Mouse (Mus musculus) cortical plate, adult 2 months (tissue): ENCODE results near the gene Bola2. TPM values are rescaled to one million over a fixed set of nuclear protein-coding genes. Genes with fewer than 3 reads are reported as not detected.

Experiments
- H3K27ac ChIP-seq: fragments of 200-500 bp; 2 replicates; pipeline ENCODE4 v1.5.1; 2012; ENCODE audit warnings: low read length, control low read depth, inconsistent platforms; ENCODE audit not compliant: insufficient read depth
- H3K4me1 ChIP-seq: fragments of 200-500 bp; 2 replicates; pipeline ENCODE4 v1.6.1; 2011; ENCODE audit warnings: low read length; ENCODE audit not compliant: control insufficient read depth, insufficient read depth
- H3K4me3 ChIP-seq: fragments of 200-500 bp; 2 replicates; pipeline ENCODE4 v1.5.1; 2011; ENCODE audit warnings: mild to moderate bottlenecking, low read length, control low read depth; ENCODE audit not compliant: insufficient read depth
- CTCF ChIP-seq: fragments of 200-500 bp; IDR thresholded peaks from 2 replicates; pipeline ENCODE4 v1.5.1; 2011; ENCODE audit warnings: mild to moderate bottlenecking, control low read depth, low read length; ENCODE audit not compliant: insufficient read depth; ENCODE audit errors: extremely low read depth
- POLR2A ChIP-seq: fragments of 200-500 bp; IDR thresholded peaks from 2 replicates; pipeline ENCODE4 v1.6.1; 2011; ENCODE audit warnings: mild to moderate bottlenecking, low read length, control low read depth; ENCODE audit not compliant: insufficient read depth; ENCODE audit errors: extremely low read depth
- polyA plus RNA-seq: library from polyadenylated mRNA; depleted of rRNA; stranded (reverse); fragments of >200 nt; gene quantifications from 2 replicates; pipeline ENCODE4 v1.2.3, GENCODE M21; 2012; rRNA removed

The Bola2 gene
- polyA plus RNA-seq = 51.2 and 55.8 TPM in 2 replicates

- no peak for TF ChIP-seq CTCF
- TF ChIP-seq POLR2A = 0 out of 2 replicates have a peak, but pooled peaks have one; percentile 3
- Histone ChIP-seq H3K4me1 (peaks cover 6% of the 10 kb centered on the region; the same call in 1 of the 2 replicates), H3K27ac (peak within 1 kb of the TSS; percentile 76), H3K4me3 (peak within 1 kb of the TSS; percentile 74)
These were observed at the start of gene Bola2 for GRCm38 (mm10) chr7:126695210-126695611. Bola2 (plus strand) TSS chr7:126695401.

- Histone ChIP-seq H3K4me1 (no peaks in the 10 kb centered on the region), H3K27ac (no peak overlapping the region), H3K4me3 (no peak overlapping the region)
- TF ChIP-seq POLR2A (no peak), CTCF (no peak)
These were observed 49.5 kb upstream of the Bola2 start for GRCm38 (mm10) chr7:126645708-126646107.

GRCm38 (mm10) chr7:126648486-126648885 lies 46.7 kb upstream of the Bola2 start:
- H3K4me1 ChIP-seq = no peaks in the 10 kb centered on the region
- no peak overlapping the region for H3K27ac ChIP-seq
- no peak overlapping the region; the same call in 1 of the 2 replicates for H3K4me3 ChIP-seq
- TF ChIP-seq CTCF (no peak), POLR2A (no peak)

GRCm38 (mm10) chr7:126649231-126650051 lies 45.8 kb upstream of the Bola2 start, which contains the start of gene Sgf29:
Sgf29 (plus strand) TSS chr7:126649309.
- peak within 1 kb of the TSS; percentile 67 for H3K27ac ChIP-seq
- no peaks in the 10 kb centered on the region for H3K4me1 ChIP-seq
- TF ChIP-seq CTCF (no peak), POLR2A (peak; percentile 96; the same call in 1 of the 2 replicates)
- peak within 1 kb of the TSS; percentile 59 for H3K4me3 ChIP-seq

GRCm38 (mm10) chr7:126650852-126651251 lies 44.3 kb upstream of the Bola2 start:
- TF ChIP-seq CTCF = no peak
- H3K4me1 ChIP-seq = no peaks in the 10 kb centered on the region

GRCm38 (mm10) chr7:126653991-126654390 lies 41.2 kb upstream of the Bola2 start:
- TF ChIP-seq POLR2A (no peak), CTCF (no peak)
- Histone ChIP-seq H3K27ac (no peak overlapping the region), H3K4me1 (no peaks in the 10 kb centered on the region), H3K4me3 (no peak overlapping the region)

More at GRCm38 (mm10) chr7:126650852-126651251, 44.3 kb upstream of the Bola2 start:
- no peak overlapping the region for H3K4me3 ChIP-seq
- no peak overlapping the region for H3K27ac ChIP-seq

GRCm38 (mm10) chr7:126655695-126656094 lies 39.5 kb upstream of the Bola2 start:
- no peaks in the 10 kb centered on the region for H3K4me1 ChIP-seq
- H3K4me3 ChIP-seq = no peak overlapping the region
- TF ChIP-seq CTCF (no peak), POLR2A (no peak)
- no peak overlapping the region for H3K27ac ChIP-seq

GRCm38 (mm10) chr7:126657522-126657921 lies 37.7 kb upstream of the Bola2 start:
- Histone ChIP-seq H3K4me3 (no peak overlapping the region), H3K27ac (no peak overlapping the region), H3K4me1 (no peaks in the 10 kb centered on the region)
- no peak for TF ChIP-seq CTCF
- no peak for TF ChIP-seq POLR2A

- TF ChIP-seq POLR2A (no peak), CTCF (no peak)
- H3K4me1 ChIP-seq = no peaks in the 10 kb centered on the region
- H3K27ac ChIP-seq = no peak overlapping the region
These were observed 35.4 kb upstream of the Bola2 start for GRCm38 (mm10) chr7:126659771-126660170.

GRCm38 (mm10) chr7:126663646-126664045 lies 31.6 kb upstream of the Bola2 start:
- Histone ChIP-seq H3K27ac (no peak overlapping the region), H3K4me1 (no peaks in the 10 kb centered on the region), H3K4me3 (no peak overlapping the region)
- no peak for TF ChIP-seq CTCF
- TF ChIP-seq POLR2A = no peak

More at GRCm38 (mm10) chr7:126659771-126660170, 35.4 kb upstream of the Bola2 start:
- H3K4me3 ChIP-seq = no peak overlapping the region
